Mouse (Mus musculus) MEL (cell line): ENCODE measurements at regions not wholly inside any gene's neighbourhood (a gene's known extent, or its start where the extent isn't known, plus 50 kb on each side); places are given as distances from the start of the nearest gene placed in this dataset.

Experiments used
- CTCF ChIP-seq, 3 experiments: IDR thresholded peaks in 2 of 3; conservative IDR thresholded peaks in 1 of 3; 2 replicates each; pipeline ENCODE4 v1.5.1; 2011 to 2012; ENCODE audit warnings: low read length in 3 of 3, low read depth in 2 of 3, mild to moderate bottlenecking in 2 of 3, improper control_type of control experiment in 1 of 3, inconsistent platforms in 1 of 3, mixed read lengths in 1 of 3, moderate library complexity in 1 of 3; ENCODE audit not compliant: control insufficient read depth in 1 of 3, insufficient read depth in 1 of 3, poor library complexity in 1 of 3, severe bottlenecking in 1 of 3
- GATA1 ChIP-seq: IDR thresholded peaks from 2 replicates; pipeline ENCODE4 v1.6.1; 2011; ENCODE audit warnings: low read depth, low read length, improper control_type of control experiment
- KAT2A ChIP-seq: conservative IDR thresholded peaks from 2 replicates; pipeline ENCODE4 v1.6.1; 2012; ENCODE audit warnings: low read depth, low read length, improper control_type of control experiment, inconsistent platforms
- MAX ChIP-seq: IDR thresholded peaks from 2 replicates; pipeline ENCODE4 v1.6.1; 2011; ENCODE audit warnings: low read length, improper control_type of control experiment
- MAZ ChIP-seq: IDR thresholded peaks from 2 replicates; pipeline ENCODE4 v1.6.1; 2012; ENCODE audit warnings: low read depth, mild to moderate bottlenecking, inconsistent platforms, low read length, improper control_type of control experiment
- MYC ChIP-seq: IDR thresholded peaks from 2 replicates; pipeline ENCODE4 v1.6.1; 2011; ENCODE audit warnings: low read depth, mild to moderate bottlenecking, low read length, improper control_type of control experiment, moderate library complexity
- POLR2A ChIP-seq, 2 experiments: IDR thresholded peaks; 2 replicates each; pipeline ENCODE4 v1.6.1; 2011 to 2012; ENCODE audit warnings: low read length in 2 of 2, mild to moderate bottlenecking in 2 of 2, control low read depth in 1 of 2, improper control_type of control experiment in 1 of 2, low read depth in 1 of 2, moderate library complexity in 1 of 2; ENCODE audit not compliant: control insufficient read depth in 1 of 2, insufficient read depth in 1 of 2, poor library complexity in 1 of 2
- TBP ChIP-seq: IDR thresholded peaks from 2 replicates; pipeline ENCODE4 v1.8.0; 2011; ENCODE audit warnings: low read depth, low read length, improper control_type of control experiment

- no peak for TF ChIP-seq KAT2A
- TF ChIP-seq CTCF (IDR thresholded peaks at IDR 0.05 in 2 of 3, conservative IDR thresholded peaks at IDR 0.05 in 1 of 3; ENCODE audit: control insufficient read depth in 1 of 3, insufficient read depth in 1 of 3, low read depth in 2 of 3, low read length in 3 of 3, poor library complexity in 1 of 3, severe bottlenecking in 1 of 3) = no peak
- no peak for TF ChIP-seq GATA1
- TF ChIP-seq POLR2A (IDR thresholded peaks at IDR 0.05; ENCODE audit: control insufficient read depth in 1 of 2, insufficient read depth in 1 of 2, low read depth in 1 of 2, low read length in 2 of 2, poor library complexity in 1 of 2) = no peak
- TF ChIP-seq MYC = no peak
- no peak for TF ChIP-seq MAX
- TF ChIP-seq MAZ = no peak
- TF ChIP-seq TBP = no peak
These were observed 204.9 kb upstream of the Sox2 start for GRCm38 (mm10) chr3:34445354-34445753.
